Mouse (Mus musculus) retina, adult 2 months (tissue): ENCODE results near the gene Fignl1.

Experiments used
- DNase-seq: peaks from one replicate; pipeline ENCODE4 v3.0.0-alpha.2; 2012; ENCODE audit warnings: low read depth, low spot score

The Fignl1 gene

DNA sequence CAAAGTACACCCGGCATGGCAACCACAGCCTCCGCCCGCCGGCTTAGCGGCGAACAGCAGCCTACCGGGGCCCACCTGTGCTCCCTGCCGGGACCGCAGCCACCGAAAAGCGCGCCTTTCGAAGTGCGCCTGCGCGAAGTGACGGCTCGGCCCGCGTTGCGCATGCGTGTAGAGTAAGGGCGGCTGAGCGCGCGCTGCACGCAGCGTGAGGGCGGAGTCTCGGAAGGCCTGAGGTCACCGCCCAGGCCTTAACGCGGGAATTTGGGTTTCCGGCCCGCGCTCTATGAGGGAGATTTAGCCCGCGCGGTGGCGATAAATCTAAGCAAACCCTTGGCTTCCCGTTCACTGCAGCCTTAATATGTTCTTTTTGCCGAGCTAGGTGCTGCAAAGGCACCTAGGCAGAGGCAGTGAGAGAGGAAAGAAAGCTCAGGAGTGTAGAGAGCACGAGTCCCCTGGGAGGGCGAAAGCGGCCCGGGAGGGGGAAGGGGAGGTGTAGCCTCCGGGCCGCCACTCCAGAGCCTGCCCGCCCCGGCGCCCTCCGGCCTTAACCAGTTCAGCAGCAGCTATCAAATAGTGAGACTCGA lies at the start of gene Fignl1:
TSS of gene Fignl1 (minus strand) at position 143 of the 584 bp plus-strand sequence.
- DNase-seq: peak; percentile 92

GRCm38 (mm10) chr11:11856959-11857358 lies 48.2 kb upstream of the Fignl1 start:
- DNase-seq: no peak

DNA sequence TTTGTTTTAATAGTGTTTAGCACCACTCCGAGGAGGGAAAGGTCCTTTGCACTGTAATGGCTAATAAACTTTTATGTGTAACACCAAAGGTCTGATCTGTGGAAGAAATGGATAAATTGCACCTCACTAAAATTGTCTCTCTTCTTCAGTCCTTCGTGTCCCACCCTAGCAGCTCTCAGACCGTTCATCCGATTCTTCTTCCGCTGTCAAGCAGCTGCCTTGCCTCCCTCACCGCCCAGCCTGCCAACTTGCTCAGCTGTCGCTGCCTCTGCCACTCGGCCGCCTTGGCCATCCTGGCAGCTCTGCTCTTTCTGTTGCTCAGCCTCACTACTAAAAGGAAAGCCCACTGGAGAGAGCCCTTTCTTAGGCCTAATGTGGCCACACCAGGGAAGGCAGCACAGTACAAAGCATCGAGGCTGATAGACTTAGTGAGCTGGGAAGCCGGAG lies 46.9 kb upstream of the Fignl1 start:
- no peak for DNase-seq

GRCm38 (mm10) chr11:11855061-11855672 lies 46.4 kb upstream of the Fignl1 start:
- DNase-seq: no peak

DNA sequence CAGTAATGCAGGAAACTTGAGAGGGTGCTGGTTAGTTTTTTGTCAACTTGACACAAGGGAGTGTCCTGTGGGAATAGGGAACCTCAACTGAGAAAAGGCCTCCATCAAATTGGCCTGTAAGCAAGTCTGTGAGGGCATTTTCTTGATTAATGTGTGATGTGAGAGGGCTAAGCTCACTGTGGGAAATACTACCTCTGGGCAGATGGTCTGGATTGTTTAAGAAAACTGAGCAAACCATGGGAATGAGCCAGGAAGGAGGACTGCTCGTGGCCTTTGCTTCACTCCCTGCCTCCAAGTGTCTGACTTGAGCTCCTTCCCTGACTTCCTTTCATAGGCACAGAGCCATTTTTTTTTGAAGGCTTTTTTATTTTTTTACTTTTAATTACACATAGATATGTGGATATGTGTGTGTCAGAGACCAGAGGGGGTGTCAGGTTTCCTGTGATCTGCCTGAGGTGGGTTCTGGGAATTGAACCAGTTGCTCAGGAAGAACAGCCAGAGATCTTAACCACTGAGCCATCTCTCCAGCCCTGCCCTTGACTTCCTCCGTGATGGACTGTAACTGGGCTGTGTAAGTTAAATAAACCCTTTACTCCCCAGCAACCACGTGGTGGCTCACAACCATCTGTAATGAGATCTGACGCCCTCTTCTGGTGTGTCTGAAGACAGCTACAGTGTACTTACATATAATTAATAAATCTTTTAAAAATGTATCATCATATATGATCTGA lies 45.1 kb upstream of the Fignl1 start:
- no peak for DNase-seq

- DNase-seq: no peak
Measured at GRCm38 (mm10) chr11:11851957-11852505, 43.3 kb upstream of the Fignl1 start.

DNA sequence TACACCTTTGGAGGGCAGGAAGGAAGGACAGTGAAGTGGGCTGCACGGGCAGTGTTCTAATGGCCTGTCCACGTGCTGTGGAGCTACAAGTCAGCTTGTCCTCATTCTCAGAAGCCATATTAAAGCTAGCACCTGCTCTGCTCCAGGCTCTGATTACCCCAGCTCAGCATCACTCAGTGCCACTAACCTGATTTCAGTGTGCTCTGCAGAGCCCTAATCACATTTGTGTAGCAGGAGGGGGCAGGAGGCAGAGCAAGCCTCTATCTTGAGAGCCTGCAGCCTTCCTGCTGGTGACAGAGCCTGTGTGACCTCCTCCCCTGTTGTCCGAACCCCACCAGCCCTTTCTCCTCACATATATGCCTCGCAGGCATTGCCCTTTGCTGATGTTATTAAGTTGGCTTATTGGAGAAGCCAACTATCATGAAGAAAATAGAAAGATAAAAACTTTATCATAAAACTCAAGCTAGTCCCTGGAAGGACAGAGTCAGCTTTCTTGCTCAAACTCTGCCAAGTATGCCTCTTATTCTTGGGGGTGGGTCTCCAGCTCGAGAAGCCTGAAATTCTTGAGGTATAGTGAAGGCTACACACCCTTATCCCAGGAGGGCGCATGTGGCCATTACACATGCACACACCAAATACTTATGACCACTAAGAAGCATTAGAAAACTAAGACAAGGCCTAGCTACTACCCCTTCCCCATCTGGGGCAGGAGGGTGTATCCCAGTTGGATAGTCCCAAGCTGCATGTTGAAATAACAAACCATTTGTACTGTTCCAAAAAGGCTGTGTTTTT lies 41.9 kb upstream of the Fignl1 start:
- no peak for DNase-seq

GRCm38 (mm10) chr11:11849513-11850311 lies 41.0 kb upstream of the Fignl1 start:
- no peak for DNase-seq

GRCm38 (mm10) chr11:11848467-11848866 lies 39.7 kb upstream of the Fignl1 start:
- no peak for DNase-seq

DNA sequence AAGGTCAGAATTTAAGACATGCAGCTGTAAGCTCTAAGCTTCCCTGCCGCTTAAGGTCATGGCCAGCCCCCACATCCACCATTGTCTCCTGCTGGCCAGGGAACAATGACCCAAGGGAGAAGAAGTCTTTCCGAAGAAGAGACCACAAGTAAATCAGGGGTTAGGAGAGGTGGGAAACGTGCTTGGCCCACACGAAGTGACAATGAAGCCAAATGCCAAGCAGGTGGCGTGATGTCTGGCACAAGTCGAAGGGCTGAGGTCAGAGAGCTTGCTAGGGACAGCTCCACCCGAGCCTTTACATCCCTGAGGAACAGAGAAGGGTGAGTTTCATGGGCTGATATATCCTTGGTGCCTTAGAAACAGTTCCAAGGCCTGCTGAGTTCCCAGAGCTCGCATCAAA lies 36.3 kb upstream of the Fignl1 start:
- DNase-seq: no peak

DNA sequence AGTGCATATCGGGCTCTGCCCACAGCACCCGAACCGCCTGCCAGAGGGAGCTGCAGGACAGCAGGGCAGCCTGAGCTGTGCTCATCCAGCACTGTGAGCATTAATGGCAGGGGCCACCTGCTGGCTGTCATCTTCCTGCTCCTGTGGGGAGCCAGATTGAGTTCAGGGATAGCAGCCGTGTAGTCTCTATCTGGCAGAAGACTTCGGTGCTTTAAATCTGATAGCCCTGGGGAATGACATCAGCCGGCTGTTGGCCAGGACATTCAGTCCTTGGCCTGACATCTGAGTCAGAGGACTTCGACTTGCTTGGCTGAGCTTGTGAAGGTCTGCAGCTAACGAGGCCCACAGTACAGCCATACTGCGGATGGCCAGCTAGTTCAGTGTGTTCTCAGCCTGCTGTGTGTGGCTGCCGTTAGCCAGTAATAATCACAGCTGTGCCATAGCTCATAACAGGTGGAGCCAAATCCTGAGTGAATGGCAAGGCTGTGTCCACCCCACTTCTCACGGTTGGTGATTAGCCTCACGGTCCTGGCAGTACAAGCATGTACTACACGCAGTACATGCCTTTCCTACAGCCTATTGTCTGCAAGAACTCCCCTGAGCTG lies 35.7 kb upstream of the Fignl1 start:
- DNase-seq: no peak

DNA sequence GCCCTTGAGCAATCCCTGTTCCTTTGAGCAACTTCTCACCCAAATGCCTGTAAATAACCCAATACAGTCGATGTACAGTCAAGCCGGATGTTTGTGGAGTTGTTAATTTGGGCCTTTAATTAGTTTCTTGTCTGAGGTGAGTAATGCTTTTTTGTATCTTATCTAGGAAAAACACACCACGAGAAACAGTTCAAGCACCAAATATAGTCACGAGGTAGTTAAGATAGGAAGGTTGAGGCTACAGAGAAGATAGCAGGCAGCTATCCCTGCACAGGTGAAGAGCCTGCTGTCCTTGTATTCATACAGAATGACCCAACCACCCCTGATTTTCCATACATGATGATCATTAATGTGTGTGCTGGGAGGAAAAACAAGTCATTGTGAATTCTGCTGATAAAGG lies 32.8 kb upstream of the Fignl1 start:
- DNase-seq: no peak

GRCm38 (mm10) chr11:11840746-11841145 lies 32.0 kb upstream of the Fignl1 start:
- DNase-seq: no peak

GRCm38 (mm10) chr11:11839874-11840273 lies 31.1 kb upstream of the Fignl1 start:
- DNase-seq: no peak

- no peak for DNase-seq
Measured at GRCm38 (mm10) chr11:11837384-11837783, 28.6 kb upstream of the Fignl1 start.

DNA sequence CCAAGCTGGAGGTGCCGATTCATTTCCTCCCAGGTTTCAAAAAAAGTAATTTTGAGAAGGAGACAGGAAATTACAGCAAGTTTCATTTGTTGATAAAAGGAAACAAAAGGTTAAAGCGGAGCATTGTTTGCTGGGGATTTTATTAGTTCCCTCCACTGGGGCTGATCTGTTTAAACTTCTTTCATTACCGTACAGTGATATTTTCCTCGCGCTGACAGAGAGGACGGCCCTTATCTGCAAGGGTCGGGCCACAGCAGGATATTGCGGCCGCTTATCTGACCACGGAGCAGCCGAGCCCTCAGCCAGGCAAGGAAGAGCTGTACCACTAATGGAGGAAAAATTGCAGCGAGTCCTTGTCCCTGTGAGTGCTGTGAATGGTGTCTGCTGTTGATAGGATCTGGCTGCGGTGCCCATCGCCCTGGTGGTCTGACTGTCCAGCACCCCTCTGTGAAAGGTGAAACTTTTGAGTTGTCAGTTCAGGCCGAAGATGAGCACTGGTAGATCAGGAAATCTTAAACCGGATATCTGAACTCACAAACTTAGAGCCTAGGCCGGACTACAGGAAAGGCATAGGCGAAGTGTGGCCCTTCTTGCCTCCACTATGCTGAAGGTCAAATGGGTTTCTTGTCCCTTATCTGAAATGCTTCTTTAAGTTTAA lies 28.1 kb upstream of the Fignl1 start:
- no peak for DNase-seq

DNA sequence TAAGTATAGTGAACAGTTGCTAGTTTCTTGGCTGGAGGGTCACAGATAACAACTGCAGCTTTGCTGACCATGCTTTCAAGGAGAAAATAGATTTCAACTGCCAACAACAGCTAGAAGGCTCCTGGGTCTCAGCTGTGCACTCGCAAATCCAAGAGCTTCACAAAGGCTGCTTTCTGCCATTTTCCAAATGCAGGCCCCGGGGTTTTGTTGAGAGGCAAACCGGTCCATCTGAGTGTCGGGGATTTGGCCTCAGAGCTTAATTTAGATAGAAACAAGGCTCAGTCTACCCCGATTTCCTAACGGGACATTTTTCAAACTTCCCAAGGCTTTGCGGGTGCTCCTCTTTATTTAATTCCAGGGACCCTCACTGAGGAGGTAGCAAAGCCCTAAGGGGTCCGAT lies 27.5 kb upstream of the Fignl1 start:
- no peak for DNase-seq

GRCm38 (mm10) chr11:11835791-11836190 lies 27.0 kb upstream of the Fignl1 start:
- no peak for DNase-seq

GRCm38 (mm10) chr11:11835361-11835760 lies 26.6 kb upstream of the Fignl1 start:
- DNase-seq: no peak

DNA sequence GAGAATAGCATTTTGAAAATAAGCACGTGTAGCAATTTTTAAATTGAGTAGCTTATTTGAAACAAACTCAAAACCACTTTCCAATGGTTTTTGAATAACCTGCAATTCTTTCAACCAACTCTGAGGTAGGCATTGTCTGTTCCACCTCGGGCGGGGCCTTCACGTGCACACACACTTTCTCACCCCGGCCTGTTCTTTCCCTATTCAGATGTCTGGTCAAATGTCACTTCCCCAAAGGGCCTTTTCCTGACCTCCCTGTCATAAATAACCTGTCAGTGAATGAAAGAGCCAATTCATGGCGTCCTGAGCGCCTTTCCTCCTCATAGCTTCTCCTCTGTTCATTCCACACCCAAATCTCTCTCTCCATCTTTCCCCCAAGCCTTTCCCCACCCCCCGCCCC lies 24.3 kb upstream of the Fignl1 start:
- no peak for DNase-seq
